Mouse (Mus musculus) C2C12 (cell line): ENCODE measurements around the gene Plce1. TPM values are rescaled to one million over a fixed set of nuclear protein-coding genes. Genes with fewer than 3 reads are reported as not detected.
"Not testable (repeated sequence)": the region's sequence is repeated elsewhere in the genome, so short reads cannot be mapped to it uniquely, and the experiment has no call there.

Experiments
- H3K27me3 ChIP-seq: one replicate; pipeline ENCODE4 v1.6.1; 2011; ENCODE audit not compliant: control insufficient read depth, insufficient read depth, insufficient read length
- H3K36me3 ChIP-seq: one replicate; pipeline ENCODE4 v1.6.1; 2011; ENCODE audit not compliant: control insufficient read depth, insufficient read depth
- H3K4me3 ChIP-seq: one replicate; pipeline ENCODE4 v1.5.1; 2011; ENCODE audit warnings: mild to moderate bottlenecking, control low read depth; ENCODE audit not compliant: poor library complexity, insufficient read depth, severe bottlenecking
- H3K79me2 ChIP-seq: one replicate; pipeline ENCODE4 v1.6.1; 2011; ENCODE audit not compliant: control insufficient read depth, insufficient read depth
- H3K79me3 ChIP-seq: one replicate; pipeline ENCODE4 v1.6.1; 2011; ENCODE audit warnings: low read depth, control low read depth
- H3ac ChIP-seq: one replicate; pipeline ENCODE3; 2011; ENCODE audit warnings: low read depth; ENCODE audit not compliant: control insufficient read depth, insufficient read length
- CEBPB ChIP-seq: IDR thresholded peaks from one replicate; pipeline ENCODE4 v1.6.1; 2011; ENCODE audit warnings: low read depth, mild to moderate bottlenecking, control low read depth, moderate library complexity
- CTCF ChIP-seq: IDR thresholded peaks from one replicate; pipeline ENCODE4 v1.5.1; 2011; ENCODE audit not compliant: control insufficient read depth, insufficient read depth, insufficient read length
- FOSL1 ChIP-seq: IDR thresholded peaks from one replicate; pipeline ENCODE4 v1.8.0; 2011; ENCODE audit warnings: mild to moderate bottlenecking, low read length; ENCODE audit not compliant: poor library complexity, insufficient read depth, severe bottlenecking
- MAX ChIP-seq: IDR thresholded peaks from one replicate; pipeline ENCODE4 v1.6.1; 2011; ENCODE audit warnings: mild to moderate bottlenecking, control low read depth
- MYOD1 ChIP-seq: IDR thresholded peaks from one replicate; pipeline ENCODE4 v1.6.1; 2011; ENCODE audit warnings: low read depth; ENCODE audit not compliant: control insufficient read depth, insufficient read length
- MYOG ChIP-seq: IDR thresholded peaks from one replicate; pipeline ENCODE4 v1.6.1; 2011; ENCODE audit not compliant: control insufficient read depth, insufficient read length; ENCODE audit errors: extremely low read depth
- USF1 ChIP-seq: IDR thresholded peaks from one replicate; pipeline ENCODE4 v1.6.1; 2011; ENCODE audit warnings: low read depth, mild to moderate bottlenecking, control low read depth, moderate library complexity
- polyA plus RNA-seq: library from polyadenylated mRNA; unstranded; fragments of >200 nt; fragmentation: generic; extraction: Trizol; gene quantifications from one replicate; pipeline ENCODE4 v1.2.1, GENCODE M21; 2012; ENCODE audit warnings: missing spikeins

The Plce1 gene
- polyA plus RNA-seq, 1 experiment, result not detected

GRCm38 (mm10) chr19:38639050-38639449, 158.1 kb downstream of the Plce1 start:
- no peak for TF ChIP-seq FOSL1
- TF ChIP-seq MYOG, result no peak
- TF ChIP-seq MYOD1, result no peak
- no peak for TF ChIP-seq USF1
- no peak for TF ChIP-seq CEBPB
- no peak for TF ChIP-seq CTCF
- no peak for TF ChIP-seq MAX
- peaks cover 3% of the 10 kb centered on the region for H3K27me3 ChIP-seq
- H3ac ChIP-seq, result no peak overlapping the region
- H3K79me3 ChIP-seq, result no peaks in the 10 kb centered on the region
- H3K79me2 ChIP-seq, result no peaks in the 10 kb centered on the region
- no peak overlapping the region for H3K4me3 ChIP-seq
- no peaks in the 10 kb centered on the region for H3K36me3 ChIP-seq

GRCm38 (mm10) chr19:38639805-38640204, 158.9 kb downstream of the Plce1 start:
- no peak overlapping the region for H3ac ChIP-seq
- no peak for TF ChIP-seq MYOG
- TF ChIP-seq MAX, result no peak
- TF ChIP-seq CEBPB, result no peak
- no peak for TF ChIP-seq MYOD1
- H3K79me3 ChIP-seq, result no peaks in the 10 kb centered on the region
- H3K36me3 ChIP-seq, result no peaks in the 10 kb centered on the region
- no peak overlapping the region for H3K4me3 ChIP-seq
- peaks cover 3% of the 10 kb centered on the region for H3K27me3 ChIP-seq
- no peaks in the 10 kb centered on the region for H3K79me2 ChIP-seq

- H3ac ChIP-seq, H3K79me2 ChIP-seq, H3K79me3 ChIP-seq, H3K4me3 ChIP-seq, H3K27me3 ChIP-seq, H3K36me3 ChIP-seq: not testable (repeated sequence)
Measured at GRCm38 (mm10) chr19:38642515-38642914, 161.6 kb downstream of the Plce1 start.

GRCm38 (mm10) chr19:38644871-38645595, 164.1 kb downstream of the Plce1 start:
- TF ChIP-seq CEBPB (no peak), MYOG (no peak), FOSL1 (no peak), CTCF (no peak), USF1 (no peak), MAX (no peak)
- H3K4me3 ChIP-seq, result no peak overlapping the region
- H3K79me2 ChIP-seq, result no peaks in the 10 kb centered on the region
- H3K27me3 ChIP-seq, result no peaks in the 10 kb centered on the region
- no peak overlapping the region for H3ac ChIP-seq
- no peaks in the 10 kb centered on the region for H3K36me3 ChIP-seq
- H3K79me3 ChIP-seq, result no peaks in the 10 kb centered on the region

- Histone ChIP-seq H3K4me3 (no peak overlapping the region), H3ac (no peak overlapping the region), H3K79me3 (no peaks in the 10 kb centered on the region), H3K27me3 (peaks cover 18% of the 10 kb centered on the region), H3K36me3 (no peaks in the 10 kb centered on the region), H3K79me2 (no peaks in the 10 kb centered on the region)
- TF ChIP-seq MYOD1 (no peak), USF1 (no peak), CEBPB (peak; percentile 31)
Measured at GRCm38 (mm10) chr19:38657980-38658379, 177.1 kb downstream of the Plce1 start.

- Histone ChIP-seq H3K36me3 (no peaks in the 10 kb centered on the region), H3K79me3 (no peaks in the 10 kb centered on the region), H3K79me2 (no peaks in the 10 kb centered on the region), H3K27me3 (peaks cover 7% of the 10 kb centered on the region), H3ac (no peak overlapping the region), H3K4me3 (no peak overlapping the region)
- TF ChIP-seq CTCF, result no peak
- no peak for TF ChIP-seq MYOD1
- TF ChIP-seq FOSL1, result no peak
- no peak for TF ChIP-seq CEBPB
- no peak for TF ChIP-seq MAX
- TF ChIP-seq MYOG, result no peak
- no peak for TF ChIP-seq USF1
Measured at GRCm38 (mm10) chr19:38665398-38665797, 184.5 kb downstream of the Plce1 start.

- no peak overlapping the region for H3K4me3 ChIP-seq
- no peaks in the 10 kb centered on the region for H3K36me3 ChIP-seq
- TF ChIP-seq MYOD1 (no peak), MYOG (no peak), MAX (no peak), CTCF (no peak), CEBPB (no peak), FOSL1 (no peak), USF1 (no peak)
- H3K79me3 ChIP-seq, result no peaks in the 10 kb centered on the region
- H3ac ChIP-seq, result no peak overlapping the region
- H3K27me3 ChIP-seq, result no peaks in the 10 kb centered on the region
- no peaks in the 10 kb centered on the region for H3K79me2 ChIP-seq
Measured at GRCm38 (mm10) chr19:38672015-38672600, 191.2 kb downstream of the Plce1 start.
